Mouse (Mus musculus): Measurements from ENCODE around the gene Syvn1.

Syvn1 gene

GRCm38 (mm10) chr19:6070571-6071250, 24.3 kb downstream of the Syvn1 start:
- no peak for DNase-seq

- DNase-seq, result no peak
These were observed 24.9 kb downstream of the Syvn1 start for GRCm38 (mm10) chr19:6071261-6071660.

- DNase-seq, result no peak
These were observed 27.5 kb downstream of the Syvn1 start for GRCm38 (mm10) chr19:6073889-6074288.

GRCm38 (mm10) chr19:6076564-6077393, 30.4 kb downstream of the Syvn1 start, which contains the start of gene Vps51:
TSS of gene Vps51 (minus strand) at chr19:6077231.
- DNase-seq, result peak; percentile 89

- DNase-seq, result no peak
These were observed 33.7 kb downstream of the Syvn1 start, which contains the start of gene Tmem262 for GRCm38 (mm10) chr19:6079983-6080480. TSS of gene Tmem262 (plus strand) at chr19:6080033.

GRCm38 (mm10) chr19:6082156-6082555, 35.8 kb downstream of the Syvn1 start, which contains the start of gene Gm28374:
TSS of gene Gm28374 (minus strand) at chr19:6082256.
- DNase-seq, result no peak

GRCm38 (mm10) chr19:6084478-6085248, 38.3 kb downstream of the Syvn1 start, which contains the start of the genes Zfpl1 and Cdca5:
TSS of gene Zfpl1 (minus strand) at chr19:6084956.
TSS of gene Cdca5 (plus strand) at chr19:6084983.
- DNase-seq, result peak; percentile 96

GRCm38 (mm10) chr19:6085417-6085879, 39.1 kb downstream of the Syvn1 start:
- peak; percentile 68 for DNase-seq

GRCm38 (mm10) chr19:6088841-6089240, 42.5 kb downstream of the Syvn1 start:
- DNase-seq, result no peak

- no peak for DNase-seq
These were observed 47.7 kb downstream of the Syvn1 start, which contains the start of gene AC131692.1 for GRCm38 (mm10) chr19:6094119-6094518. TSS of gene AC131692.1 (plus strand) at chr19:6094419.

GRCm38 (mm10) chr19:6097847-6098246, 51.5 kb downstream of the Syvn1 start:
- no peak for DNase-seq

- no peak for DNase-seq
These were observed 54.8 kb downstream of the Syvn1 start for GRCm38 (mm10) chr19:6101186-6101585.

- no peak for DNase-seq
These were observed 55.9 kb downstream of the Syvn1 start for GRCm38 (mm10) chr19:6102169-6102853.

All from thymus, postnatal 14 days (tissue).